Mouse (Mus musculus) midbrain, embryonic 10.5 days (tissue): ENCODE measurements around the gene Zfp367. TPM values are rescaled to one million over a fixed set of nuclear protein-coding genes. Genes with fewer than 3 reads are reported as not detected.
A peak's percentile ranks its signal among the peaks of the same experiment; 100 is the strongest.

ENCODE experiments used
- DNase-seq: peaks from one replicate; pipeline ENCODE4 v3.0.0-alpha.2; 2017; ENCODE audit warnings: low spot score
- H3K27ac ChIP-seq: fragments of 300-500 bp; sonication (generic); replicated peaks from 2 replicates; pipeline ENCODE4 v1.5.1; 2016; ENCODE audit warnings: mild to moderate bottlenecking
- H3K27me3 ChIP-seq: fragments of 300-500 bp; sonication (generic); 2 replicates; pipeline ENCODE4 v1.6.1; 2016; ENCODE audit warnings: low read depth, mild to moderate bottlenecking; ENCODE audit not compliant: poor library complexity, severe bottlenecking
- H3K36me3 ChIP-seq: fragments of 300-500 bp; sonication (generic); 2 replicates; pipeline ENCODE4 v1.6.1; 2016; ENCODE audit warnings: mild to moderate bottlenecking, moderate library complexity
- H3K4me1 ChIP-seq: fragments of 300-500 bp; sonication (generic); 2 replicates; pipeline ENCODE4 v1.6.1; 2016
- H3K4me3 ChIP-seq: fragments of 300-500 bp; sonication (generic); 2 replicates; pipeline ENCODE4 v1.5.1; 2016; ENCODE audit warnings: mild to moderate bottlenecking, moderate library complexity
- H3K9me3 ChIP-seq: fragments of 300-500 bp; sonication (generic); replicated peaks from 2 replicates; pipeline ENCODE4 v1.6.1; 2016; ENCODE audit warnings: mild to moderate bottlenecking
- WGBS: fragments of 180-500 bp; shearing (Covaris S2); methylation state at CpG from one replicate; pipeline ENCODE4 v1.1.7; 2016; 5-methylcytosine and 5-hydroxymethylcytosine counted together
- polyA plus RNA-seq: library from polyadenylated mRNA; unstranded; fragments of >200 nt; fragmentation: Nextera tagmentation; extraction: Ambion mirVana; gene quantifications from 2 replicates; pipeline ENCODE4 v1.2.1, GENCODE M21; 2016

The Zfp367 gene
- polyA plus RNA-seq, 1 experiment from 2014 or later, result 18.9 TPM

DNA sequence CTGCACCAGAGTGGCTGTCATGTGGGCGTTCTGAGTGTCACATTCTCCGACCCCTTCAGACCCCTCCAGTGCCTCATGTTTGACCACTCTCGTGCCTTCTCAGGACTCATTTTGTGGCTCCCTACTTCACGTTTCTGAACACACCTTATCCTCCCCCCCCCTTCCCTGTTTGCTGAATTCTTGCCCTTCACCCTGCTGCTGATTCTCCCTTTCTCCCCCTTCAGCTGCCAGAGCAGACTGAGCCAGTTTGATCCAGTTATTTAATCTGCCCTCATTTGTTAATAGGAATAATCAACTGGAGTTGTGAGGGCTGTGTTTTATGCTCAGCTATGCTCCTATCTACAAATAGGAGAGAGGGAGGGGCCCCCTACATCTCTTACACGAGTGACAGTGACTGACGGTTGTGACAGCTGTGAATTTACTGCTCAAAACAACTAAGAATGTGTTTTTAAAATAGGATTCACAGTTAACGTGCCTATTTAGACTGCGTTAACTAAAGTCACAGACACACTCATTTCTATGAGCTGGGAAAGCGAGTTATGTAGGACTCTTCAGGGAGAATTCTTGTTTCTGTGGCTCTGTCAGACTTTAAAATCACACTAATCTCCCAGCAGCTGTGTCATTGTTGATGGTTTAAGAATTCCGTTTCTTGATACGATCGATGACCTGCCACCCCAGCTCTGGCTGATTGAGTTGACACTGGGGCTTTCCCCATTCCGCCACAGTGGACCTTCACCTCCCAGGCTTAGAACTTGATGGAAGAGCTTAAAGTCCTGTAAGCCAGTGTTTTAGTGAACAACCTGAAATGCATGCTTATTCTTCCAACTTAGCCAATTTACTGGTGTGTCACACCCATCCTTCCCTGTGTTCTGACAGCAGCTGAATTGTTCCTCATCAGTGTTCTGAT is 26.0 kb upstream of the Zfp367 start:
- Histone ChIP-seq H3K36me3 (peaks cover 45% of the 10 kb centered on the region), H3K4me1 (peaks cover 20% of the 10 kb centered on the region), H3K27me3 (no peaks in the 10 kb centered on the region), H3K9me3 (no peaks in the 10 kb centered on the region), H3K27ac (peak overlapping the region; percentile 47; the same call in 1 of the 2 replicates), H3K4me3 (no peak overlapping the region)
- WGBS, result 65% methylated on average over 13 of the region's 13 CpGs
- DNase-seq, result no peak

GRCm38 (mm10) chr13:64178000-64178399 is 25.0 kb upstream of the Zfp367 start:
- Histone ChIP-seq H3K27me3 (no peaks in the 10 kb centered on the region), H3K4me1 (peaks cover 20% of the 10 kb centered on the region), H3K27ac (peak overlapping the region; percentile 47; the same call in 1 of the 2 replicates), H3K4me3 (no peak overlapping the region), H3K36me3 (peaks cover 52% of the 10 kb centered on the region), H3K9me3 (no peaks in the 10 kb centered on the region)
- DNase-seq, result no peak
- 73% methylated on average over 7 of the region's 7 CpGs for WGBS

DNA sequence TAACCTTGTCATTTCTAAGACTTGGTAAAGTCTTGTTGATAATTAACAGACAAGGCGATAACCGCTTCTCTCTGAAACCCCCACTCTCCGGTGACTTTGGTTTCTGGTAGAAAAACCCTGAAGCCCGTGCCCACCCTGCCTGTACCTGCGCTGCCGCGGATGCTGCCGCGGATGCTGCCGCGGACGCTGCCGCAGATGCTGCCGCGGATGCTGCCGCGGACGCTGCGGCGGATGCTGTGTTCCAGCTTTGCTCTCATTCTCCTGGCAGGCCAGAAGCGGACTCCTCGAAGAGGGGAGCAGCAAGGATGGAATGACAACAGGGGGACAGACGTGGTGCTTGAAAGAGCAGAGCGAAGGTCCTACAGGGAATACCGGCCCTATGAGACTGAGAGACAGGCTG is 16.7 kb upstream of the Zfp367 start:
- H3K27me3 ChIP-seq, result 0 out of 2 replicates have a peak, but pooled peaks cover 3% of the 10 kb centered on the region
- DNase-seq, result no peak
- peaks cover 74% of the 10 kb centered on the region for H3K36me3 ChIP-seq
- WGBS, result 96% methylated on average over 25 of the region's 25 CpGs
- H3K27ac ChIP-seq, result no peak overlapping the region
- H3K4me3 ChIP-seq, result 0 out of 2 replicates have a peak overlapping the region, but pooled peaks have one; percentile 9
- no peaks in the 10 kb centered on the region for H3K4me1 ChIP-seq
- peaks cover 38% of the 10 kb centered on the region for H3K9me3 ChIP-seq

- peaks cover 36% of the 10 kb centered on the region for H3K27me3 ChIP-seq
- peak overlapping the region; percentile 87 for H3K4me3 ChIP-seq
- no peak overlapping the region for H3K27ac ChIP-seq
- DNase-seq, result no peak
- H3K9me3 ChIP-seq, result peaks cover under 1% of the 10 kb centered on the region; the same call in 1 of the 2 replicates
- 29% methylated on average over 13 of the region's 13 CpGs for WGBS
- H3K36me3 ChIP-seq, result peaks cover 12% of the 10 kb centered on the region
- H3K4me1 ChIP-seq, result peaks cover 21% of the 10 kb centered on the region
These were observed 10.2 kb upstream of the Zfp367 start for GRCm38 (mm10) chr13:64163147-64163715.

DNA sequence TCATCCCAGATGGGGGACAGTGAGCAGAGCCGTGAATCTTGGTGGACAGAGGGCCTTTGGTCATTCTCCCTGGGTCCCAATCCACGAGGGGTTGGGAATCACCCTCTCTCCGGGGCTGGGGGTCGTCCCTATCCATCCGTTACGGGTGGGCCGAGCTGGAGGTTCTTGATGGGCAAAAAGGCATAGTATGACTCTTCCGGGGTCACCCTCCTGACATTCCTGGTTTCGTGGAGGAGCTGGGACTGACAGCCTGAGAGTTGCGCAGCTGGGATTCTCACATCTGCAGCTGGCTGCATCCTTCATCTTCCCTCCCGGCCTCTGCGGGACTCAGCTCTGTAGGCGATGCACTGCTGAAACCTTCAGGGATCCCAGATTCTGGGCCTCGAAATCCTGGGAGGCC is 9.6 kb upstream of the Zfp367 start:
- H3K36me3 ChIP-seq, result peaks cover 12% of the 10 kb centered on the region
- WGBS, result under 1% methylated on average over 14 of the region's 14 CpGs
- no peaks in the 10 kb centered on the region; the same call in 1 of the 2 replicates for H3K9me3 ChIP-seq
- peak overlapping the region; percentile 87 for H3K4me3 ChIP-seq
- H3K27me3 ChIP-seq, result peaks cover 36% of the 10 kb centered on the region
- DNase-seq, result peak; percentile 52
- peak overlapping the region; percentile 88 for H3K27ac ChIP-seq
- H3K4me1 ChIP-seq, result peaks cover 21% of the 10 kb centered on the region

- peak; percentile 50 for DNase-seq
These were observed 9.1 kb upstream of the Zfp367 start for GRCm38 (mm10) chr13:64161916-64162611.

DNA sequence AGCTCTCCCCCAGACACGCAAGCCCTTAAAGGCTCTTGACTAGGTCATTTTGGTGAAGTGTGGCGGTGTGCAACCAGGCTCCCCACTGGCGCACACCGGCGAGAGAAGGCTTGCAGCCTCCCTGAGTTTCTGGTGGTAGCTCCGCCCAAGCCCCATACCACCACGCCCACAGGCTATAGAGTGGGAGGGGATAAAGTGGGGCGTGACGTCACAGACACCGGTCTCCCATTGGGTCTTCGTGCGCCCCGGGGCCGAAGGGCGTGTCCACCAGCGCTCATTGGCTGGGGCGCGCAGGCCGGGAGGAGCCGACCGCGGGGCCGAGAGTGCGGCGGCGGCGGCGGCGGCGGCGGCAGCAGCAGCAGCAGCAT is 8.5 kb upstream of the Zfp367 start, which contains the start of gene Habp4:
Gene Habp4 (plus strand): TSS at position 277 of the 368 bp plus-strand sequence.
- H3K4me1 ChIP-seq, result peaks cover 21% of the 10 kb centered on the region
- H3K4me3 ChIP-seq, result peak within 1 kb of the TSS; percentile 87
- DNase-seq, result peak; percentile 99
- H3K27ac ChIP-seq, result peak within 1 kb of the TSS; percentile 88
- under 1% methylated on average over 31 of the region's 31 CpGs for WGBS
- no peaks in the 10 kb centered on the region for H3K9me3 ChIP-seq
- H3K27me3 ChIP-seq, result peaks cover 36% of the 10 kb centered on the region
- peaks cover 6% of the 10 kb centered on the region; the same call in 1 of the 2 replicates for H3K36me3 ChIP-seq

More at GRCm38 (mm10) chr13:64161916-64162611, 9.1 kb upstream of the Zfp367 start:
- under 1% methylated on average over 71 of the region's 71 CpGs for WGBS
- Histone ChIP-seq H3K4me3 (peak overlapping the region; percentile 87), H3K27ac (peak overlapping the region; percentile 88), H3K4me1 (peaks cover 21% of the 10 kb centered on the region), H3K9me3 (no peaks in the 10 kb centered on the region), H3K27me3 (peaks cover 36% of the 10 kb centered on the region), H3K36me3 (peaks cover 9% of the 10 kb centered on the region; the same call in 1 of the 2 replicates)

- no peak for DNase-seq
- Histone ChIP-seq H3K4me3 (no peak overlapping the region), H3K4me1 (peaks cover 35% of the 10 kb centered on the region), H3K36me3 (no peaks in the 10 kb centered on the region), H3K27me3 (peaks cover 11% of the 10 kb centered on the region), H3K9me3 (no peaks in the 10 kb centered on the region), H3K27ac (no peak overlapping the region)
These were observed 4.0 kb upstream of the Zfp367 start for GRCm38 (mm10) chr13:64156966-64157365.

- WGBS, result 19% methylated on average over 1 of the region's 1 CpGs
These were observed 2.2 kb upstream of the Zfp367 start for GRCm38 (mm10) chr13:64155171-64155571.

GRCm38 (mm10) chr13:64154651-64155050 is 1.6 kb upstream of the Zfp367 start:
- H3K4me3 ChIP-seq, result no peak overlapping the region
- no peaks in the 10 kb centered on the region for H3K9me3 ChIP-seq
- peaks cover 4% of the 10 kb centered on the region; the same call in 1 of the 2 replicates for H3K36me3 ChIP-seq
- DNase-seq, result no peak
- H3K27ac ChIP-seq, result no peak overlapping the region
- WGBS, result 52% methylated on average over 2 of the region's 2 CpGs
- H3K27me3 ChIP-seq, result no peaks in the 10 kb centered on the region
- H3K4me1 ChIP-seq, result peaks cover 53% of the 10 kb centered on the region

More at GRCm38 (mm10) chr13:64155171-64155571, 2.2 kb upstream of the Zfp367 start:
- Histone ChIP-seq H3K4me1 (peaks cover 47% of the 10 kb centered on the region), H3K4me3 (no peak overlapping the region), H3K9me3 (no peaks in the 10 kb centered on the region), H3K27me3 (peaks cover 4% of the 10 kb centered on the region), H3K36me3 (peaks cover 2% of the 10 kb centered on the region; the same call in 1 of the 2 replicates), H3K27ac (no peak overlapping the region)
- no peak for DNase-seq

- Histone ChIP-seq H3K9me3 (no peaks in the 10 kb centered on the region), H3K27me3 (no peaks in the 10 kb centered on the region), H3K4me3 (peak overlapping the region; percentile 74), H3K36me3 (peaks cover 4% of the 10 kb centered on the region; the same call in 1 of the 2 replicates), H3K27ac (peak overlapping the region; percentile 96), H3K4me1 (peaks cover 60% of the 10 kb centered on the region)
- WGBS, result under 1% methylated on average over 17 of the region's 18 CpGs
- DNase-seq, result peak; percentile 70
These were observed 807 bp upstream of the Zfp367 start for GRCm38 (mm10) chr13:64153751-64154267.

DNA sequence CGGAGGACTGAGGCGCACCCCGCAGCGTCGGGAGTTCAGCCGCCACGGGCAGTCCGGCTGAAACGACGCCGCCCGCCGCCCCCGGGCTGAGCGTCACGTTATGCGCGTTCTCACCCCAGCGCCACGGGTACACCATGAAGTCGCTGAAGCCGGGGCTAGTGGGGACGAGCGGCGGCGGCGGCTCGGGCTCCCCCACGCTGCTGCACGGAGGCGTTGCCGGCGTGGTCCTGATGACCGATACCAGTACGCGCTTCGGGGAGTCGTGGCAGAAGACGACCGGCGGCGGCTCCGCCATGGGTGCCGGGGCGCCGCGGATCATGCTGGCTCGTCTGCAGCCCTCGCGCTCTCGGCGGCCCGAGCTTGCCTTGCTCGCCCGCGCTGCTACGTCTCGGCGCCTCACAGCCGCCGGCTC is 325 bp downstream of the Zfp367 start:
- H3K4me1 ChIP-seq, result peaks cover 60% of the 10 kb centered on the region
- no peaks in the 10 kb centered on the region for H3K9me3 ChIP-seq
- DNase-seq, result no peak
- no peaks in the 10 kb centered on the region for H3K27me3 ChIP-seq
- under 1% methylated on average over 61 of the region's 61 CpGs for WGBS
- H3K27ac ChIP-seq, result peak overlapping the region; percentile 96
- H3K36me3 ChIP-seq, result peaks cover 4% of the 10 kb centered on the region; the same call in 1 of the 2 replicates
- peak overlapping the region; percentile 74 for H3K4me3 ChIP-seq
